Mouse (Mus musculus): ENCODE results near the gene Raly.

Raly gene

DNA sequence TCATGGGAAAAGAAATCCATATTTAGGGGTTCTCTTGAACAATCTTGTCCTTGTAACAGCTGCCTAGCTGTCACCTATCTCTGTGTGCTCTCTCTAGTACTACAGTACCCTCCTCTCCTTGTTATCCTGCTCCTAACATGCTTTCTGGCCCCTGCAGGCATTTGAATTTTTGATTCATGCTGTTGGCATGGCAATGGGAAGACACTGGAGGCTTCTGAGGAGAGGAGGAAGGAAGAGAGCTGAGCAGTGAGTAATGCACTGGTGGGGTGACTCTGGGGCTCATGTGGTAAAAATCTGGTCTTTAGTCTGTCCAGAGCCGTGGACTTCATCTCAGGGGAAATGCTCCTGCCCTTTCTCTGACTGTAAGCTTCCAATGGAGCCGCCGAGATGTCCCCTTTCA, 5.6 kb upstream of the Raly start:
- DNase-seq, result no peak

DNA sequence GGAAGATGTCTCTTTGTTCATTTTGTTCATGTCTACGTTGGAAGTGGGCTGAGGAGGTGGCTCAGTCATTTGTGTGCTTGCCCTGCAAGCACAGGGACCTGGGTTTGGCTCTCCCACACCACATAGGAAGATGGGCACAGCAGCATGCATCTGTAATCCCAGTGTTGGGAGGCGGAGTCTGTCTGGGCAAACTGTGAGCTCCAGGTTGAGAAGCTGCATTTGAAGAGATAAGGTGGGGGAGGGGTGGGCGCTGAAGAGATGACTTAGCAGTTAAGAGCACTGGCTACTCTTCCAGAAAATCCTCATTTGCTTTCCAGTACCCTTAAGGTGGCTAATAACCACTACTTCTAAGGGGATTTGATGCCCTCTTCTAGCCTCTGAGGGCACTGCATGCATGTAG, 4.7 kb upstream of the Raly start:
- no peak for DNase-seq

DNA sequence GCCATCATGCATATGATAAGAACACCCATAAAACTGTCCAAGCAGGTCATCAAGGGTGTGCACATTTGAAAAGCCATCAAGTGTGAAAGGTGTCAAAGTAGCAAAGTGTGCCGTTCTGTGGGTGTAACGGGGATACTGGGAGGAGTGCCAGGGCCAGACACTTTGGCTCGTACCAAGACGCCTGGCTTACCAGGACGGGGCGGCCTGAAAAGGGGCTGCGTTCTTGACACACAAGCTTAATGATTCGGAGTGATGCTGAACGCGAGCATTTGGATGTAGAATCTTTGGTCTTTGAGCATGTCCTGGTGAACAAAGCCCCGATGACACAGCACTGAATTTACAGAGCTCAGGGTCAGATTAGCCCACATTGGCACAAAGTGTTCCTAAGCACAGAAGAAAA, 4.1 kb upstream of the Raly start:
- DNase-seq, result no peak

DNA sequence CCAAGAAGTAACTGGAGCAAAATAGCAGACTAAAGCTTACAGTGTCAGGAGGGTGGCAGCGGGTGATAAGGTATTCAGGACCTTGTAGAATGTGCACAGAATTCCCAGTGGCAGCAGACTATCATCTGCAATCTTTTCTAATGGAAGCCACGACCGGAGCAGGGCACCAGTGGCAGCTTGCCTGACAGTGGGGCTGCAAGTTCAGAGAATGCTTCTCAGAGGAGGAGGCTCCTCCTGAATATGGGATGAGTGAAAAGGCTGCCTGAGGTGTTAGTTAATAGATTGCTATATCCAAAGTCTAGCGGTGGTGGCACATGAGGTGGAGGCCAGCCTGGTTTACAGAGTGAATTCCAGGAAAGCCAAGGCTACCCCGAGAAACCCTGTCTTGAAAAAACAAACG, 1.5 kb upstream of the Raly start:
- DNase-seq, result no peak

DNA sequence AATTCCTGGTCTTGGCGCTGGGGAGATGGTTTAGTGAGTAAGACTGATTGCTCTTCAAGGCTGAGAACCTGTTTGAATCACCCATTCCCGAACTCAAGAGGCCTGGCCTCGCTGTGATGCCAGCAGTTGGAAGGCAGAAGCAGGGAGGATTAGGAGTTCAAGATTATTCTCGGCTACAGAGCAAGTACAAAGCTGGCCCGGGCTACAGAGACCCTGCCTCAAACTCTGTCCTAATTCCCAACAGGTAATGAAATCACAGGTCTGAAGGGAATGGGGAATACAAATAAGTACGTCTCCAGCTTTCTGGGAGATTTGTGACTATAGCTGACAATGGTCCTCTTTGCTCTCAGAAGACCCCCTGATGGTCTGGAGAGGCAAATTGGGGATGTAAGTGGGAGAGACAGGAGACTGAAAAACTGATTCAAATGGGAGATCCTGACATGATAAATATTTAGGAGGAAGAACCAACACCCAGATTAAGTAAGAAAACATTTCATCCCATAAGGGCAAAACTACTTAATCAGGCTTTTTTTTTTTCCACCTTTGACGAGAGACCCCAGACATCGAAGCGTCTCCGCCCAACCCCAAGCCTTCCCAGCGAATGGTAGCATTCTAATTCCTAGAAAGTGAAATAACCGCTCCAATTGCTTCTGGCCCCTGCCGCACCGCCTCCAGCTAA, 780 bp upstream of the Raly start:
- no peak for DNase-seq

DNA sequence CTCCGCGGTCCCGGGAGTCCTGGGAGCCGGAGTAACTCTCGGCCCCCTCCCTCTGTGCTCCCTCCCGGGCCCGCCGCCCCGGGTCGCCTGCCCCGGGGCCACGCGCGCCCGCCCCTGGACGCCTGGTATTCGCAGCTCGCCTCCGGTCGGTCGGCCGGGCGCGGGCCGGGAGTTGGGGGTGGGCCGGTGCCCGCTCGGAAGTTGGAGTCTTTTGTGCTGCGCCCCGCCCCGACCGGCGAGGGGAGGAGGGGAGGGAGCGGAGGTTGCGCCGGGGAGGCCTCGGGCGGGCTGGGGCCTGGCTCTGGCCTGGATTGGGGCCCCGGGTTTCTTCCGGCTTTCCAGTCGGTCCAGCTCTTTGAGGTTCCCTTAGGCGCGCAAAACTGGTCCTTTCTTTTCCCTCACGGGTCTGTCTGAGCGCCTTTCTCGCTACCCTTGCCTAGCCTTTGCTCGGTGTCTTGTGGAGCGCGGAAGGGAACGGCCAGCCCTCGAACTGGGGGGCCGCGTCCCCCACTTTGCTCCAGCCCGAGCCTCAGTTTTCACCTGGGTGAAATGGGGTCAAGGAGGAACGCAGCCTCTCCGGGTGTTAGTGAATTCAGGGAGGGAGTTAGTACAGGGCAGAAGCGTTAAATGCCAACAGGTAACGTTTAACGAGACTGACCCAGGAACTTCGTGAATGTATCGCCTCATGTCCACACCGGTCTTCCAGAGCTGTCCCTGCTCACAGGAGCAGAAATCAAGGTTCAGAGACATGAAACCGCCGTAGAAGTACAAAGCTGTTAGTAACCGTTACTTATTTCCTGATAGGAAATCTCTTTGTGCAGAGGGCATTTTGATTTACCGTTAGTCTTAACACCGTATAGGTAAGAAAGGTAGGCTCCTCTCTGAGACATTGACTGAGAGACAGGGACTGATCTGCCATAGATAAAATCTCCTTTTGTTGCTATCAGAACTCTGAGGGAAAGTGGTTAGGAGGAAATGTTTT, 1.1 kb downstream of the Raly start:
- DNase-seq, result peak; percentile 89

DNA sequence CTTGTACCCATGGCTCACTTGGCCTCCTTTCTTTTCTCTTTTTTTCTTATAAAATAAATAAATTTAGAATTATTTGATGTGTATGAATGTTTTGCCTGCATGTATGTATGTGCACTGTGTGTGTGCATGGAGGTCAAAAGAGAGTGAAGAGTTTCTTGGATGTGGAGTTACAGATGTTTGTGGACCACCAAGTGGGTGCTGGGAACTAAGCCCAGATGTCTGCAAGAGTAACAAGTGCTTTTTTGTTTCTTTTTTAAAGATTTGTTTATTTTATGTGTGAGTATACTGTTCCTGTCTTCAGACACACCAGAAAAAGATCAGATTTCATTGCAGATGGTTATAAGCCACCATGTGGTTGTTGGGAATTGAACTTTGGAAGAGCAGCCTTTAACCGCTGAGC, 12.5 kb downstream of the Raly start:
- no peak for DNase-seq

DNA sequence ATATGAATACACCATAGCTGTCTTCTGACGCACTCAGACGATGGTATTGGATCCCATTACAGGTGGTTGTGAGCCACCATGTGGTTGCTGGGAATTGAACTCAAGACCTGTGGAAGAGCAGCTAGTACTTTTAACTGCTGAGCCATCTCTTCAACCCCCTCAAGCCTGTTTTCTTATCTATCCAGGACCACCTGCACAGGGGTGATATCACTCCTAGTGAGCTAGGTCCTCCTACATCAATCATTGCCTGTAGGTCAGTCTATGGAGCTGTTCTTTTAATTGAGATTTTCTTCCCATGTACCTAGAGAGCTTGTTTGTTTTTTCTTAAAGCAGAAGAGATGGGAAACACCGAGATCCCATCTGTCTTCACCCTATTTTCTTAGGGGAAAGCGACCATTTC, 12.9 kb downstream of the Raly start:
- DNase-seq, result no peak

DNA sequence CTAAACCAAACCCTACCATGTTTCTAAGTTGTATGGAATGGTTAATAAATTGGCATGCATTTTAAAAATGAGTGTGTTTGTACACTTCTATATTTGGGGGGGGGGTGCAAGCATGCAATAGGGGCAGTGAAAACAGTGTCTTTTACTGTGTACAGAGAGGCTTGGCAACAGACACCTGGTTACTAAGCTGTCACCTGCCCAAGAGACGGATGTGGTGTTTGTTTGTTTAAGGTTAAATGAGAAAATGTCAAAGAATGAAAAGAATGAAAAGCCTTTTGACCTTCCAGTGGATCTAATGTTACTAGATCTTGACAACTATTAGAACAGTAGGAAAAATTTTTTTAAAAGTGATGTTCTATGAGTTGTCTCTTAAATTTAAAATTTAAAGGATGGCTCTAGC, 16.8 kb downstream of the Raly start:
- no peak for DNase-seq

DNA sequence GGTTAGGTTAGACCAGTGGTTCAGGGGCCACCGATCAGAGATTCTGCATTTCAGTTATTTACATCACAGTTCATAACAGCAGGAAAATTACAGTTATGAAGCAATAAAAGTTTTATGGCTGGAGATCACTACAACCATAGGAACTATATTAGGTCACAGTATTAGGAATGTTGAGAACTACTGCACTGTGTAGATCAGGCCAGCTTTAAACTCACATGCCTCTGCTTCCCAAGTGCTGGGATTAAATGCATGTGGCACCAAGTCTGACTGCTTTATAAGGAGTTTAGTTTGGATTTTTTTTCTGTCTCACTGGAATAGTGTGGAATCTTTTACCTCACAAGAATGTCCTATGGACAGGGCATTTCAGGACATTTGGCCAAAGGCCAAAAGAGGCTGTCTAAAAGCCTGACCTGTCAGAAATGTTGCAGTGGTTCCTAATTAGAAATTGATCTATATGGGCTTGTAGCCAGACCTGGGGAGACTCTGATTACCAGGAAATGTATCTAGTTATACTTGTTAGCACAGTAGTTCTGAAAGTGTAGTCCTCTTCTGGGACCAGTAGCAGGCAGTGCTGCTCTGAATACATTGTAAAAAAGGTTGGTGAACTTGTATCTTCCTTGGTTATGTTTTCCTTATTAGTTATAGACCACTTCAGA, 18.3 kb downstream of the Raly start:
- peak; percentile 44 for DNase-seq

DNA sequence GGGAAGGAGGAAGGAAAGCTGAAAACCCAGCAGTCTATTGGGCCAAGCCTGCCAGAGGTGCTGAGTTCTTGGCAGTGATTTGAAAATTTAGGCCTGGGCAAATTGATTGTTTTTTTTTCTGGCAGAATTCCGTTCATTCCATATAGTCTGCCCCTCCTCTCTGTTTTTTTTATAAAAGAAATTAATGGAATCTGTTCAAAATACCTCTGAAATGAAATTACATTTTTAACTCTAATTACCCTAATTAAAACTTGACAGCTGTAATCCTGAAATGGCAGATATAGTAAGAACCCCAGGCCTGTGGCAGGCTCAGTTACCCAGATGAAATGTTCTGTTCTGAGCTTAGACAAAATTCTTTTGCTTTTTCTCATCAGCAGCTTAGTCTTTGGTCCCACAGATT, 19.9 kb downstream of the Raly start:
- no peak for DNase-seq

DNA sequence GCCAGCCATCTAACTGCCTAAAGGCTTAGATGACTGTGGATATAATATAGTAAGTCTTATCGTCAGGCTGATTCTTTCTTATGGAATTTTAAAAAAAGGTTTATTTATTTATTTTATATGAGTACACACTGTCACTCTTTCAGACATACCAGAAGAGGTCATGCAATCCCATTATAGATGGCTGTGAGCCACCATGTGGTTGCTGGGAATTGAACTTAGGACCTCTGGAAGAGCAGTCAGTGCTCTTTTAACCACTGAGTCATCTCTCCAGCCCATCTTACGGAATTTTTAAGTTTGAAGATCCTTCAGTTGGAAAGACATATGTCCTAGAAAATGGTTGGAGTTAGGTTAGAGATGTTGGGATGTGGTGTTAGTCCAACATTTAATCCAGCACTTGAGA, 22.5 kb downstream of the Raly start:
- DNase-seq, result no peak

DNA sequence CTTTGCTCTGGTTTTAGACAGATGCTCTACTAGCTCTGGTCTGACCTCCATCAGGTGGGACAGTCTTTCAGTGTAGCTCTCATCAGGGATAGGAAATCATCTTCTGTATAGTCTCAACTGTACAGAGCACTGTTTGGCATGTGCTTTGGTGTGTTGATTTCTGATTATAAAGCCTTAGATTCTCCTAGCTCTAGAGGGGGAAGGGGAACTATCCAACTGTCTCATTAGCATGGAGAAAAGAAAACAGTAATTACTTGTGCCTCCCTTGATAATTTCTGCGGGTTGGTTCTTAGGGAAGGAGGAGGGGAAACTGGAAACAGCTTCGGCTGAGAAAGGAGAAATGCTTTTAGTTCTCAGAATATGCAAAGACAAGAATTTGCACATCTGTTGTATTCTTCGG, 26.2 kb downstream of the Raly start:
- no peak for DNase-seq

DNA sequence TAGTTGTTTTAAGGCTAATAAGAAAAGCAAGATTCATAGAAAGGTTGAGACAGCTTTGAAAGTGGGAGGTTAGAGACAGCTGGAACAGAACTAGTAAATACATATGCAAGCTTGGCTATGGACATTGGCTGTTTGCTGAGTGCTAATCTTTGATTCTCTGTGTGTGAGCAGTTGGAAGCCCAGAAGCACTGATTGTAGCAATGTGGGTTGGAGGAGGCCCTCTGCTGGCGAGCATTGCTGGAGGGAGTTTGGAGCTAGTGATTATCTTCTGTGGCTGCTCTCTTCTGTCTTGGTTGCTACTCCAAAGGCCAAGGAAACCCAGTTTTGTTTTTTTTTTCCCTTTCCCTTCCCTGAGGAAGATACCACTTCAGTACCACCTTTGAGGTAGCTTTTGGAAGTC, 26.9 kb downstream of the Raly start:
- DNase-seq, result peak; percentile 68

DNA sequence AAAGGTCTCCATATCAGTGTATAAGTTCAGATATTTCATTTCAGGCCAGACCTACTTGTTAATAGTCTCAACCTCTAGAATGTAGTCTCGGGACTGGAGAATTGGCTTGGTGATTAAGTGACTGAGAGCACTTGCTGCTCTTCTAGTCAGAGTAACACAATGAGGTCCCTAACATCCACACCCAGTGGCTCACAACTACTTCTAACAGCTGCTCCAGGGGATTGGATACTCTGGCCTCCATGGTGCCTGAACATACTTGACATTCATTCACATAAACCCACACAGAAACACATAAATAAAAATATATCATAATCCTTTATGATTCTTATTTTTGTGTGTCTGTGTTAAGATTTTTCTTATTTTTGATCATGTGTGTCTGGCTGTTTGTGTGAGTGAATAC, 27.7 kb downstream of the Raly start:
- no peak for DNase-seq

DNA sequence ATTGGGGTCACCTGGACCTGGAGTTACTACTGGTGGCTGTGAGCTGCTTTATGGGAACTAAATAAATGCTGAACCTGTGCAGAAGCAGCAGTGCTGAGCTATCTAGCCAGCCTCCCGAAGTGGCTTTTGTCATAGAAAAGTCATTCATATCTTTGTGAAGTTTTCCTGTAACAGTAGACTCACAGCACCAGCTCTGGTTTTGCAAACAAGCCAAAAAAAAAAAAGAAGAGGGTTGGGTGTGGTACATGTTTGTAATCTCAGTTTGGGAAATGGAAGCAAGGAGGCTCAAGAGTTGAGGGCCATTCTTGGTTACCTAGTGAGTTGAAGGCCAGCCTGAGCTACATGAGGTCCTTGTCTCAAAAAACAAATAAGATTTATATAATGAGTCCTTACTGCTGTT, 29.4 kb downstream of the Raly start:
- DNase-seq, result no peak

DNA sequence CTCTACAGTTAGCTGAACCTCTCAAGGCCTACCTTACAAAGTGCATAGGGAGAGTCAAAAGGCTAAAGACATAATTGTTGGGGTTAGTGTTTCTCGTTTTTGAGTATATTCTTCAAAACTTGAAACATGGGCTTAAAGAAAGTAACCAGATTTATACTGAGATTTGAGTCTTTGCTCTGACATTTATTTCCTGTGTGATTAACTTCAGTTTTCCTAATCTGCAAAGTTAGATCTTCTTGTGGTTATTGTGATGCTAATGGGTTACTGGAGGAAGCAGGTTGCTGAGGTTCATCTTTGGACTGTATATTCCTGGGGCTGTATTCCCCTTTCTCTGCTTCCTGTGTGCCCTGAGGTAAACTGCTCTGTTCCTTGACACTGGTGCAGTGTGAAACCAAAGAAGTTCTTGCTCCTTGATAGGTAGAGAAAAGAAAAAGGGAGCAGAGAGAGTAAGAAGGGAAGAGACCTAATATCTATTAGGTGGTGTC, 35.2 kb downstream of the Raly start:
- DNase-seq, result no peak

DNA sequence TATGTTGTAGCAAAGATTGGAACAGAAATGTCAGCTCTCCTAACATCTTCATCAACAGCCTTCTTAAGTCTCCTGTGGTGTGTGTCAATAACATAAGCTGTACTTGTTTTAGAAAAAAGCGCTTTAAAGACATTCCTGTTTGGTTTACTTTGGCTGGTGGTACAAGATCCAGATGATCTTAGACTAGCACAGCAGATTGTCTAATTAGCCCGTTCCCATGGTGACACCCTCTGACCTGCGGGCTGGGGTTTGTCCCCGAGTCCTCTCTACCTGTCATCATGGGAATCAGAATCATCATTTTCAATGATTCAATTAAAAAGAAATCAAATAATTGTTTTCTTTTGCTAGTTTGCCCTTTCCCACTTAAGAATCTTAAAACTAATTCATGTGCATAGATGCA, 36.6 kb downstream of the Raly start:
- no peak for DNase-seq

DNA sequence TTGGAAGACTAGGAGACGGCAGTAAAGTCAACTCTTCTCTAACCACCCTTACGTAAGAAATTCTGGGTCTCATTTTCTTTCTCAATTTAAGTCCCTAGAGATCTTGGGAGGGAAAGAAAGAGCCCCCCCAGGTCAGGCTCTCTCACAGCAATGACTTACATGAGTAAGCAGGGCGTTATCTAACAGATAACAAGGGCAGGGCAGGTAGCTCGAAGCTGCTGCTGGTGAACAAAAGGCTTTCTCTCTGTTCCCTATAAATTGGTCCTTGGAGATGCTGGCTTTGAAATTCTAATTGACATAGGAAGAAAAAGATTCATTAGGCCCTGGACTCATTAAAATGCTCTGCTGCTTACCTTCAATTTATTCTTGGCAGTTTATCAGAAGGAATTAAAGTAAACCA, 41.6 kb downstream of the Raly start:
- no peak for DNase-seq

DNA sequence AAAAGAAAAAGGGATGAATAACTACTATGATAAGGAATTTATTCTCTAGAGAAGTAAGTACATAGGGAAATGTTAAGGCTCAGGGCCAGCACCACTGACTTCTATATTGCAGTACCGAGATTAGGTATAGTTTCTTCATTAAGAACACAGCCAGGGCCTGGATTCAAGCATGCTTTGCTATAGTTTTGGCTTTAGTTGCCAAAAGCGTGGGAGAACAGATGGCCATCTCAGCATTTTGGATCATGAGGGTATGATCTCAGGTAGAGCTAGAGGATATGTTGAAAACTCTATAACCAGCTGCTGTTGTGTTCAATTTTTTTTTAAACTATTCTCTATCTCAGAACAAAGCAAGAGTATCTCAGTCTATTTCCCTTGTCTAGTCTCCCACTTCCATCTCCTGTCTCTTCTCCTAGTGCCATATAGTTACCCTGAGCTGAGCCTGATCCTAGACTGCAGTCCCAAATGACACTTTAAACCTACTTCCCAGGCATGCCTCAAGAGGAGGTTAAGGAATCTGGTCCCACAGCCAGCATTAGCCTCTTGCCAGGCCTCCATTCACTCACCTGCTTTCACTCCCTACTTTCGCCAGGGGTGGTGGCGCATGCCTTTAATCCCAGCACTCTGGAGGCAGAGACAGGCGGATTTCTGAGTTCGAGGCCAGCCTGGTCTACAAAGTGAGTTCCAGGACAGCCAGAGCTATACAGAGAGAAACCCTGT, 43.4 kb downstream of the Raly start:
- no peak for DNase-seq

DNA sequence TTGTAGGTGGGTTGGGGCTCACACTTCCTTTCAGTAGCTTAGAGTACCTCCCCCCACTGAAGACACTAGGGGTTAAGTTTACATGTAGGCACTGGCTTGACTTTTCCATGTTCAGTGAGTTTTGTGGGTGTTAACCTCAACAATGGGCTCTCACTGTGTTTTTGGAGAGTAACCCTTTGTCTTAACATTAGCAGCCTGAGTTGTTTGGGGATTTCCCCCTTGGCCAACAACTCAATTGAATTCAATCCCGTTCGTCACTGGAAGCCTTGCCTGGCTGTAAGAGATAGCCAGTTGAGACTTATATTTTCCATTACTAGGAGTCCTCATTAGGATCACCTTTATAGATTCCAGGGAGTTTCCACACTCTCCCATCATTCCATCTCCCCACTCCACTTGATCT, 45.6 kb downstream of the Raly start:
- no peak for DNase-seq

DNA sequence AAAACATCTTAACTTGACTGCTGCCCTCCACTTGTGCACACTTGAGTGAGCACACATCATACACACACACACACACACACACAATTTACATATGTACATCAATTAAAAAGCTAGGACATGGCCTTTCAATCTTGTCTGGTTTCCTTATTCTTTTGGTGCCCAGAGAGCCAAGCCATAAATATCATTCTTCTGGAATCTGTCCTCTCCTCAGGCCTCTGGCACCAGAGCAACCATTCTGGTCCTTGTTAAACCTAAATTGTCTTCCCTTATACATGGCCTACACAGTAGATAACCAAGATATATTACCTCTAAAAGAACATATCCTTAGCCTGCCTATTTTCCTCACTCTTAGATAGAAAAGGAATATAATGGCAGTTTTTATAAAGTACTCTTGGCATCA, 57.2 kb downstream of the Raly start:
- no peak for DNase-seq

DNA sequence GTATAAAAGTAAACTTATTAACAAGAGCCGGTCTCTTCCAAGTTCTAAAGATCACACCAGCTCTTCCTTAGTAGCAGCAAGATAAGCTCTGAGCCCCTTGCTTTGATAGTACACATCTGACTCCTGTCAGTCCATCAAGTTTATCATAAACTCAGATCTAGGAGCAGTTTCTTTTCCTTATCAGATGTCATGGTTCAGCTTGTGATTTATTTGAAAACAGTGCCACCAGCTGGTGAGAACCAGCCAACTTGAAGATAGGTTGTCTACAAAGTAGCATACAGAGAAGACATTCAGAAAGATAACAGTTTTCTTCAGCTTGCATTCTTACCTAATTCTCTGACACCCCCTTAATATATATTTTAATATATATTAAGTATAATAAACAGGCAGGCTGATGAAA, 64.5 kb downstream of the Raly start:
- DNase-seq, result peak; percentile 89

Data from lung, postnatal 36 days (tissue).